ENCODE assay signal across 30 mouse cellular contexts in the genomic region with DNA sequence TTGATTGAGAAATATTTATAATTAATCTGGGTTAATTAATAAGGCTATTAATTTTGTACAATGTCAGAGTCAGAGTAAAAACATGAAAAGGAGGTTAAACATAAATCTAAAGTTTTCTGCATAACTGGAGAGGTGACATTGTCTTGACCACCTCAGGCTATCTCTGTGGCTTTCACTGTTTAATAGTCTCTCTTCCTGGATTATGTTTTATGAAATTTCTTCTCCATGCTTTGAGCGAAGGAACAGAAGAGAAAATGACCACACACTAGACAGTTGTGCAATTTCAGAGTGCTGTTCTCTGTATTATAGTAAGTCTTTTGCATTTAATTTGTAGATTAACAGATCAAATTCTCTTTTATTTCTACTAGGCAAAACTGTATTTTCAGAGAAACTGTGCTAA.
"Had no signal": no experiment of that assay in that cellular context is flagged by ENCODE, and none has a peak within 500 bp of the region (broad histone marks: within the 10 kb centered on the region; RNA-seq: fewer than 3 reads in every experiment).

No protein-coding gene starts in this region.

- H3K9me3 ChIP-seq: limb, embryonic 10.5 days; limb, embryonic 12.5 days; limb, embryonic 13.5 days; limb, embryonic 15.5 days; liver, embryonic 12.5 days; liver, embryonic 13.5 days; liver, embryonic 15.5 days; lung, embryonic 15.5 days; midbrain, embryonic 10.5 days; midbrain, embryonic 12.5 days; midbrain, embryonic 13.5 days; midbrain, embryonic 15.5 days; neural tube, embryonic 12.5 days had no signal

- H3K27ac ChIP-seq: limb, embryonic 10.5 days; limb, embryonic 12.5 days; limb, embryonic 13.5 days; limb, embryonic 15.5 days; liver, embryonic 12.5 days; liver, embryonic 13.5 days; liver, embryonic 14.5 days; liver, embryonic 15.5 days; lung, embryonic 15.5 days; macrophage; midbrain, embryonic 10.5 days; midbrain, embryonic 12.5 days; midbrain, embryonic 13.5 days; midbrain, embryonic 15.5 days; neural tube, embryonic 12.5 days had no signal

- H3K9ac ChIP-seq: limb, embryonic 12.5 days; limb, embryonic 13.5 days; limb, embryonic 15.5 days; liver, embryonic 12.5 days; liver, embryonic 13.5 days; liver, embryonic 14.5 days; liver, embryonic 15.5 days; lung, embryonic 14.5 days; lung, embryonic 15.5 days; midbrain, embryonic 12.5 days; midbrain, embryonic 13.5 days; midbrain, embryonic 15.5 days; neural tube, embryonic 12.5 days had no signal

- H3K4me2 ChIP-seq: limb, embryonic 12.5 days; limb, embryonic 13.5 days; limb, embryonic 15.5 days; liver, embryonic 11.5 days; liver, embryonic 12.5 days; liver, embryonic 13.5 days; liver, embryonic 15.5 days; lung, embryonic 14.5 days; lung, embryonic 15.5 days; midbrain, embryonic 11.5 days; midbrain, embryonic 12.5 days; midbrain, embryonic 13.5 days; midbrain, embryonic 15.5 days; neural tube, embryonic 12.5 days had no signal

- DNase-seq: left cerebral cortex, postnatal 4 days; liver; liver, embryonic 13.5 days; lung, adult 2 months; lung, embryonic 14.5 days; lung, postnatal 10 days; lung, postnatal 14 days; lung, postnatal 36 days; lung, postnatal 4 days; midbrain, embryonic 14.5 days had no signal

- H3K36me3 ChIP-seq: limb, embryonic 10.5 days; limb, embryonic 12.5 days; limb, embryonic 13.5 days; limb, embryonic 15.5 days; liver, embryonic 12.5 days; liver, embryonic 13.5 days; liver, embryonic 15.5 days; lung, embryonic 15.5 days; midbrain, embryonic 10.5 days; midbrain, embryonic 12.5 days; midbrain, embryonic 13.5 days; midbrain, embryonic 15.5 days; neural tube, embryonic 12.5 days had no signal

- H3K27me3 ChIP-seq: limb, embryonic 12.5 days; limb, embryonic 13.5 days; limb, embryonic 15.5 days; liver, embryonic 12.5 days; liver, embryonic 13.5 days; liver, embryonic 15.5 days; lung, embryonic 15.5 days; megakaryocyte, embryonic 14.5 days; midbrain, embryonic 12.5 days; midbrain, embryonic 13.5 days; midbrain, embryonic 15.5 days; neural tube, embryonic 12.5 days had no signal

- ATAC-seq: liver, embryonic 12.5 days; lung, postnatal 0 days; midbrain, embryonic 13.5 days; midbrain, embryonic 15.5 days; midbrain, embryonic 16.5 days had no signal

- H3K4me3 ChIP-seq: limb, embryonic 10.5 days; limb, embryonic 12.5 days; limb, embryonic 13.5 days; limb, embryonic 15.5 days; liver, embryonic 12.5 days; liver, embryonic 13.5 days; liver, embryonic 15.5 days; lung, embryonic 15.5 days; megakaryocyte, embryonic 14.5 days; midbrain, embryonic 10.5 days; midbrain, embryonic 12.5 days; midbrain, embryonic 13.5 days; midbrain, embryonic 15.5 days; myocyte; neural tube, embryonic 12.5 days had no signal

- H3K4me1 ChIP-seq: limb, embryonic 10.5 days; limb, embryonic 12.5 days; limb, embryonic 13.5 days; limb, embryonic 15.5 days; liver, embryonic 12.5 days; liver, embryonic 13.5 days; liver, embryonic 15.5 days; lung, embryonic 15.5 days; megakaryocyte, embryonic 14.5 days; midbrain, embryonic 10.5 days; midbrain, embryonic 12.5 days; midbrain, embryonic 13.5 days; midbrain, embryonic 15.5 days; neural tube, embryonic 12.5 days had no signal
